Mouse (Mus musculus): ENCODE data around the gene Tulp4. TPM values are rescaled to one million over a fixed set of nuclear protein-coding genes. Genes with fewer than 3 reads are reported as not detected.
A peak's percentile ranks its signal among the peaks of the same experiment; 100 is the strongest.
"Not testable (repeated sequence)": the region's sequence is repeated elsewhere in the genome, so short reads cannot be mapped to it uniquely, and the experiment has no call there.

The Tulp4 gene
- polyA plus RNA-seq, 1 experiment from 2014 or later: 70.9 TPM

- peak overlapping the region; percentile 45; the same call in 1 of the 2 replicates for H3K4me2 ChIP-seq (replicated peaks)
- not testable (repeated sequence) for H3K9me3 ChIP-seq; H3K4me1 ChIP-seq (replicated peaks); H3K4me3 ChIP-seq (replicated peaks); H3K27ac ChIP-seq; H3K36me3 ChIP-seq; H3K27me3 ChIP-seq (replicated peaks); ATAC-seq; H3K9ac ChIP-seq
- WGBS: under 1% methylated on average over 13 of the region's 20 CpGs
Observed at GRCm38 (mm10) chr17:6257070-6257456, 150.8 kb downstream of the Tulp4 start.

- H3K4me2 ChIP-seq (replicated peaks): peak overlapping the region; percentile 65
- H3K27me3 ChIP-seq (replicated peaks); H3K36me3 ChIP-seq; H3K4me1 ChIP-seq (replicated peaks); H3K27ac ChIP-seq; H3K9me3 ChIP-seq: not testable (repeated sequence)
- peak overlapping the region; percentile 48 for H3K4me3 ChIP-seq (replicated peaks)
- WGBS: under 1% methylated on average over 68 of the region's 84 CpGs
- H3K9ac ChIP-seq: peak overlapping the region; percentile 64
- peak; percentile 91 for ATAC-seq
Observed at GRCm38 (mm10) chr17:6269876-6270831, 163.9 kb downstream of the Tulp4 start.

GRCm38 (mm10) chr17:6270840-6271239 lies 164.6 kb downstream of the Tulp4 start:
- H3K27ac ChIP-seq; H3K27me3 ChIP-seq (replicated peaks); H3K9me3 ChIP-seq; H3K36me3 ChIP-seq; H3K4me1 ChIP-seq (replicated peaks): not testable (repeated sequence)
- Histone ChIP-seq H3K4me2 (replicated peaks) (peak overlapping the region; percentile 65), H3K9ac (peak overlapping the region; percentile 64), H3K4me3 (replicated peaks) (peak overlapping the region; percentile 48)
- WGBS: under 1% methylated on average over 25 of the region's 25 CpGs
- peak; percentile 48; the same call in 1 of the 2 replicates for ATAC-seq

- not testable (repeated sequence) for H3K4me3 ChIP-seq (replicated peaks); H3K4me2 ChIP-seq (replicated peaks); H3K4me1 ChIP-seq (replicated peaks); ATAC-seq; H3K9ac ChIP-seq; H3K27me3 ChIP-seq (replicated peaks); H3K36me3 ChIP-seq; H3K27ac ChIP-seq; H3K9me3 ChIP-seq
- WGBS: 88% methylated on average over 6 of the region's 6 CpGs
Observed at GRCm38 (mm10) chr17:6271970-6272369, 165.7 kb downstream of the Tulp4 start.

GRCm38 (mm10) chr17:6274693-6275092 lies 168.5 kb downstream of the Tulp4 start:
- H3K27me3 ChIP-seq (replicated peaks); H3K27ac ChIP-seq; H3K9ac ChIP-seq; H3K36me3 ChIP-seq; H3K9me3 ChIP-seq; ATAC-seq; H3K4me2 ChIP-seq (replicated peaks); H3K4me1 ChIP-seq (replicated peaks); H3K4me3 ChIP-seq (replicated peaks): not testable (repeated sequence)
- 90% methylated on average over 4 of the region's 6 CpGs for WGBS

GRCm38 (mm10) chr17:6279205-6279604 lies 173.0 kb downstream of the Tulp4 start:
- not testable (repeated sequence) for H3K36me3 ChIP-seq; H3K9me3 ChIP-seq; H3K4me3 ChIP-seq (replicated peaks); H3K27me3 ChIP-seq (replicated peaks); H3K27ac ChIP-seq; H3K4me2 ChIP-seq (replicated peaks); H3K4me1 ChIP-seq (replicated peaks); H3K9ac ChIP-seq
- 47% methylated on average over 8 of the region's 8 CpGs for WGBS
- peak; percentile 81 for ATAC-seq

GRCm38 (mm10) chr17:6279772-6280171 lies 173.5 kb downstream of the Tulp4 start:
- not testable (repeated sequence) for H3K4me3 ChIP-seq (replicated peaks); H3K4me2 ChIP-seq (replicated peaks); H3K36me3 ChIP-seq; H3K27ac ChIP-seq; H3K9me3 ChIP-seq; H3K27me3 ChIP-seq (replicated peaks); H3K4me1 ChIP-seq (replicated peaks); H3K9ac ChIP-seq
- peak; percentile 29; the same call in 1 of the 2 replicates for ATAC-seq
- WGBS: 90% methylated on average over 10 of the region's 10 CpGs

- H3K27ac ChIP-seq; H3K36me3 ChIP-seq; H3K9me3 ChIP-seq; ATAC-seq; H3K4me3 ChIP-seq (replicated peaks); H3K27me3 ChIP-seq (replicated peaks); H3K4me2 ChIP-seq (replicated peaks); H3K4me1 ChIP-seq (replicated peaks); H3K9ac ChIP-seq: not testable (repeated sequence)
- WGBS: 94% methylated on average over 19 of the region's 19 CpGs
Observed at GRCm38 (mm10) chr17:6280513-6280912, 174.3 kb downstream of the Tulp4 start.

- not testable (repeated sequence) for H3K27me3 ChIP-seq (replicated peaks); H3K4me1 ChIP-seq (replicated peaks); H3K9me3 ChIP-seq; H3K27ac ChIP-seq; H3K9ac ChIP-seq; H3K36me3 ChIP-seq; H3K4me3 ChIP-seq (replicated peaks); H3K4me2 ChIP-seq (replicated peaks); ATAC-seq
- WGBS: 91% methylated on average over 8 of the region's 10 CpGs
Observed at GRCm38 (mm10) chr17:6283137-6283536, 176.9 kb downstream of the Tulp4 start.

GRCm38 (mm10) chr17:6286169-6286568 lies 179.9 kb downstream of the Tulp4 start:
- WGBS: 92% methylated on average over 5 of the region's 5 CpGs
- H3K27me3 ChIP-seq (replicated peaks); H3K9ac ChIP-seq; H3K27ac ChIP-seq; H3K4me1 ChIP-seq (replicated peaks); H3K4me3 ChIP-seq (replicated peaks); H3K9me3 ChIP-seq; ATAC-seq; H3K36me3 ChIP-seq; H3K4me2 ChIP-seq (replicated peaks): not testable (repeated sequence)

GRCm38 (mm10) chr17:6289045-6289444 lies 182.8 kb downstream of the Tulp4 start:
- not testable (repeated sequence) for H3K4me1 ChIP-seq (replicated peaks); H3K27me3 ChIP-seq (replicated peaks); H3K9me3 ChIP-seq; H3K9ac ChIP-seq; H3K36me3 ChIP-seq; H3K27ac ChIP-seq; ATAC-seq; H3K4me2 ChIP-seq (replicated peaks); H3K4me3 ChIP-seq (replicated peaks)
- 91% methylated on average over 12 of the region's 12 CpGs for WGBS

GRCm38 (mm10) chr17:6293882-6294281 lies 187.6 kb downstream of the Tulp4 start:
- H3K27ac ChIP-seq; H3K36me3 ChIP-seq; H3K9ac ChIP-seq; H3K27me3 ChIP-seq (replicated peaks); H3K4me3 ChIP-seq (replicated peaks); H3K4me1 ChIP-seq (replicated peaks); H3K9me3 ChIP-seq; H3K4me2 ChIP-seq (replicated peaks); ATAC-seq: not testable (repeated sequence)
- WGBS: no CpG with 5 or more reads among the region's 5 CpGs
